Mouse (Mus musculus) forebrain, embryonic 16.5 days (tissue): ENCODE data around the gene Fam83g. TPM values are rescaled to one million over a fixed set of nuclear protein-coding genes. Genes with fewer than 3 reads are reported as not detected.

Experiments used
- ATAC-seq: fragments of 200-750 bp; cut with Nextera tagmentation; 2 replicates; pipeline ENCODE4 v1.8.0; 2017; ENCODE audit warnings: mild to moderate bottlenecking, moderate library complexity
- H3K27ac ChIP-seq: fragments of 300-500 bp; sonication (generic); 2 replicates; pipeline ENCODE4 v1.5.1; 2014; ENCODE audit warnings: low read length, control low read depth
- H3K27me3 ChIP-seq: fragments of 300-500 bp; sonication (generic); replicated peaks from 2 replicates; pipeline ENCODE4 v1.6.1; 2014; ENCODE audit warnings: low read length; ENCODE audit not compliant: control insufficient read depth, insufficient read depth
- H3K36me3 ChIP-seq: fragments of 300-500 bp; sonication (generic); 2 replicates; pipeline ENCODE4 v1.6.1; 2014; ENCODE audit not compliant: control insufficient read depth, insufficient read depth
- H3K4me1 ChIP-seq: fragments of 300-500 bp; sonication (generic); replicated peaks from 2 replicates; pipeline ENCODE4 v1.6.1; 2014; ENCODE audit warnings: low read length; ENCODE audit not compliant: control insufficient read depth, insufficient read depth
- H3K4me2 ChIP-seq: fragments of 300-500 bp; sonication (generic); 2 replicates; pipeline ENCODE4 v1.6.1; 2014; ENCODE audit warnings: mild to moderate bottlenecking, low read length, control low read depth
- H3K4me3 ChIP-seq: fragments of 300-500 bp; sonication (generic); replicated peaks from 2 replicates; pipeline ENCODE4 v1.5.1; 2014; ENCODE audit warnings: mild to moderate bottlenecking, low read length, control low read depth
- H3K9ac ChIP-seq: fragments of 300-500 bp; sonication (generic); replicated peaks from 2 replicates; pipeline ENCODE4 v1.6.1; 2014; ENCODE audit warnings: low read depth, low read length, control low read depth
- H3K9me3 ChIP-seq: fragments of 300-500 bp; sonication (generic); 2 replicates; pipeline ENCODE4 v1.6.1; 2016; ENCODE audit warnings: low read length; ENCODE audit not compliant: control insufficient read depth
- WGBS: fragments of 180-500 bp; shearing (Covaris S2); extraction: QIAGEN DNeasy Blood & Tissue Kit; methylation state at CpG from one replicate; pipeline ENCODE4 v1.1.7; 2014; 5-methylcytosine and 5-hydroxymethylcytosine counted together
- polyA plus RNA-seq: library from polyadenylated mRNA; unstranded; fragments of >200 nt; fragmentation: Nextera tagmentation; extraction: Ambion mirVana; gene quantifications from 2 replicates; pipeline ENCODE4 v1.2.1, GENCODE M21; 2015

Fam83g gene
- polyA plus RNA-seq, 1 experiment from 2014 or later, result 0.46 TPM

GRCm38 (mm10) chr11:61644576-61645326 lies 39.1 kb upstream of the Fam83g start:
- Histone ChIP-seq H3K4me1 (no peaks in the 10 kb centered on the region), H3K27me3 (no peaks in the 10 kb centered on the region), H3K9me3 (no peaks in the 10 kb centered on the region), H3K36me3 (no peaks in the 10 kb centered on the region), H3K9ac (no peak overlapping the region), H3K27ac (no peak overlapping the region), H3K4me3 (no peak overlapping the region), H3K4me2 (no peak overlapping the region)
- no peak for ATAC-seq
- WGBS, result 60% methylated on average over 11 of the region's 11 CpGs

GRCm38 (mm10) chr11:61645357-61645857 lies 38.5 kb upstream of the Fam83g start:
- Histone ChIP-seq H3K4me1 (no peaks in the 10 kb centered on the region), H3K4me3 (no peak overlapping the region), H3K4me2 (no peak overlapping the region), H3K27me3 (no peaks in the 10 kb centered on the region), H3K9me3 (no peaks in the 10 kb centered on the region), H3K9ac (no peak overlapping the region), H3K36me3 (no peaks in the 10 kb centered on the region), H3K27ac (no peak overlapping the region)
- 84% methylated on average over 5 of the region's 5 CpGs for WGBS
- no peak for ATAC-seq

- no peak overlapping the region for H3K9ac ChIP-seq
- H3K9me3 ChIP-seq, result no peaks in the 10 kb centered on the region
- no peak overlapping the region for H3K4me3 ChIP-seq
- no peaks in the 10 kb centered on the region for H3K27me3 ChIP-seq
- no peaks in the 10 kb centered on the region for H3K4me1 ChIP-seq
- WGBS, result 65% methylated on average over 2 of the region's 2 CpGs
- H3K4me2 ChIP-seq, result no peak overlapping the region
- ATAC-seq, result no peak
- H3K36me3 ChIP-seq, result no peaks in the 10 kb centered on the region
- no peak overlapping the region for H3K27ac ChIP-seq
These were observed 37.3 kb upstream of the Fam83g start for GRCm38 (mm10) chr11:61646499-61647039.

- Histone ChIP-seq H3K27me3 (no peaks in the 10 kb centered on the region), H3K27ac (no peak overlapping the region), H3K4me2 (no peak overlapping the region), H3K36me3 (no peaks in the 10 kb centered on the region), H3K4me3 (no peak overlapping the region), H3K9me3 (no peaks in the 10 kb centered on the region), H3K9ac (no peak overlapping the region), H3K4me1 (no peaks in the 10 kb centered on the region)
- ATAC-seq, result no peak
- WGBS, result 77% methylated on average over 10 of the region's 10 CpGs
These were observed 36.6 kb upstream of the Fam83g start for GRCm38 (mm10) chr11:61647110-61647910.

- 83% methylated on average over 6 of the region's 6 CpGs for WGBS
- Histone ChIP-seq H3K4me2 (no peak overlapping the region), H3K9me3 (no peaks in the 10 kb centered on the region), H3K27me3 (no peaks in the 10 kb centered on the region), H3K4me1 (no peaks in the 10 kb centered on the region), H3K4me3 (no peak overlapping the region), H3K27ac (no peak overlapping the region), H3K9ac (no peak overlapping the region), H3K36me3 (no peaks in the 10 kb centered on the region)
- no peak for ATAC-seq
These were observed 35.7 kb upstream of the Fam83g start for GRCm38 (mm10) chr11:61647956-61648748.

- H3K27ac ChIP-seq, result no peak overlapping the region
- 69% methylated on average over 7 of the region's 7 CpGs for WGBS
- H3K9me3 ChIP-seq, result no peaks in the 10 kb centered on the region
- no peak overlapping the region for H3K4me2 ChIP-seq
- no peaks in the 10 kb centered on the region for H3K36me3 ChIP-seq
- no peak overlapping the region for H3K9ac ChIP-seq
- no peak for ATAC-seq
- no peak overlapping the region for H3K4me3 ChIP-seq
- no peaks in the 10 kb centered on the region for H3K4me1 ChIP-seq
- no peaks in the 10 kb centered on the region for H3K27me3 ChIP-seq
These were observed 35.2 kb upstream of the Fam83g start for GRCm38 (mm10) chr11:61648749-61649115.

- no peaks in the 10 kb centered on the region for H3K36me3 ChIP-seq
- no peak for ATAC-seq
- H3K27ac ChIP-seq, result no peak overlapping the region
- H3K9ac ChIP-seq, result no peak overlapping the region
- H3K27me3 ChIP-seq, result no peaks in the 10 kb centered on the region
- 96% methylated on average over 5 of the region's 5 CpGs for WGBS
- no peaks in the 10 kb centered on the region for H3K4me1 ChIP-seq
- H3K9me3 ChIP-seq, result no peaks in the 10 kb centered on the region
- no peak overlapping the region for H3K4me2 ChIP-seq
- no peak overlapping the region for H3K4me3 ChIP-seq
These were observed 34.7 kb upstream of the Fam83g start for GRCm38 (mm10) chr11:61649163-61649580.

GRCm38 (mm10) chr11:61649626-61650025 lies 34.3 kb upstream of the Fam83g start:
- no peaks in the 10 kb centered on the region for H3K4me1 ChIP-seq
- WGBS, result 87% methylated on average over 4 of the region's 4 CpGs

More at GRCm38 (mm10) chr11:61649626-61650025, 34.3 kb upstream of the Fam83g start:
- Histone ChIP-seq H3K27me3 (no peaks in the 10 kb centered on the region), H3K27ac (no peak overlapping the region), H3K4me3 (no peak overlapping the region), H3K4me2 (no peak overlapping the region), H3K9ac (no peak overlapping the region), H3K36me3 (no peaks in the 10 kb centered on the region), H3K9me3 (no peaks in the 10 kb centered on the region)
- ATAC-seq, result no peak
